Mouse (Mus musculus): ENCODE data around the gene Slc4a1. TPM values are rescaled to one million over a fixed set of nuclear protein-coding genes. Genes with fewer than 3 reads are reported as not detected.

Slc4a1 gene
- polyA plus RNA-seq, 1 experiment from 2014 or later = 1.6 TPM

GRCm38 (mm10) chr11:102382794-102383193 lies 16.8 kb upstream of the Slc4a1 start:
- Histone ChIP-seq H3K9ac (replicated peaks; ENCODE audit: low read depth, low read length) (no peak overlapping the region), H3K4me1 (ENCODE audit: control insufficient read depth, insufficient read depth, low read length) (no peaks in the 10 kb centered on the region), H3K27me3 (ENCODE audit: control insufficient read depth, insufficient read depth, low read length) (no peaks in the 10 kb centered on the region), H3K4me2 (ENCODE audit: low read depth, low read length) (no peak overlapping the region), H3K36me3 (ENCODE audit: control insufficient read depth, insufficient read depth, low read length) (no peaks in the 10 kb centered on the region), H3K9me3 (ENCODE audit: control insufficient read depth, low read length) (no peaks in the 10 kb centered on the region), H3K4me3 (ENCODE audit: low read depth, low read length) (no peak overlapping the region), H3K27ac (ENCODE audit: low read depth, low read length) (no peak overlapping the region)
- 89% methylated on average over 3 of the region's 3 CpGs for WGBS
- ATAC-seq (ENCODE audit: low read depth) = no peak

DNA sequence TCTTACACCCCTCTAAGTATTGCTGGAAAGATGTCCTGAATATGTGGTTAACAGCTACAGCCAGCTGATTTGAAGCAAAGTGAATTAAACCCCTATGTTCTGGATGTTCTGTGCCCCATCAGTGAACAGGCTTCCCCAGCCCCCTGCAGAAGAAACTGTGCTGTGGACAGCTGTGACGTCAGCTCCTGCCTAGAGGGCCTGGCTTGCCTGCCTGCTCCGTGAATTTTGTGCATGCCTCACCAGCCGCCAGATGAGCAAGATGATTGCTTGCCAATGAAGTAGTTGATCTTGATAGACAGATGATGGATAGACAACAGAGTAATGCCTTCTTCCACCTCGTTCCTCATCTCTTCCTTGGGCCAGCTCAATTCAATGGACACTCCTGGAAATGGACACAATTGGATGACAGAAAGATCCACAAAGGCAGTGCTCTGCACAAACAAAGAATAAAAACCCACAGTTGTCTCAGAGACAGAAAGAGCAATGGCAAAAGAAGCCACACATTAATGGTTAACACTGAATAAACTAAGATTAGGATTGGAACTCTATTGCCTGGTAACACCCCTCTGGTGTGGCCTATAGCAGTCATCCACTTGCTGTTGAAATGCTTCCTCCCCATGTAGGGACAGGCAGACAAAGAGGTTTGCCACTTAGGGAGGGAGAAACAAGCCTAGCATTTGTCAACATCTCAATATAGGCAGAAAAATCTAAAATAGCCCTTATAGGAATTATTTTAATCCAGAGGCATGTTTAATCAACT lies 15.5 kb upstream of the Slc4a1 start:
- no peak for ATAC-seq (ENCODE audit: low read depth)
- H3K36me3 ChIP-seq (ENCODE audit: control insufficient read depth, insufficient read depth, low read length) = no peaks in the 10 kb centered on the region
- WGBS = 35% methylated on average over 4 of the region's 4 CpGs

GRCm38 (mm10) chr11:102380091-102380490 lies 14.1 kb upstream of the Slc4a1 start:
- WGBS = 77% methylated on average over 5 of the region's 5 CpGs

More for the DNA sequence above, 15.5 kb upstream of the Slc4a1 start:
- no peak overlapping the region for H3K4me2 ChIP-seq (ENCODE audit: low read depth, low read length)
- no peak overlapping the region for H3K9ac ChIP-seq (replicated peaks; ENCODE audit: low read depth, low read length)
- H3K4me3 ChIP-seq (ENCODE audit: low read depth, low read length) = no peak overlapping the region
- no peaks in the 10 kb centered on the region for H3K27me3 ChIP-seq (ENCODE audit: control insufficient read depth, insufficient read depth, low read length)
- no peak overlapping the region for H3K27ac ChIP-seq (ENCODE audit: low read depth, low read length)
- no peaks in the 10 kb centered on the region for H3K4me1 ChIP-seq (ENCODE audit: control insufficient read depth, insufficient read depth, low read length)
- H3K9me3 ChIP-seq (ENCODE audit: control insufficient read depth, low read length) = no peaks in the 10 kb centered on the region

DNA sequence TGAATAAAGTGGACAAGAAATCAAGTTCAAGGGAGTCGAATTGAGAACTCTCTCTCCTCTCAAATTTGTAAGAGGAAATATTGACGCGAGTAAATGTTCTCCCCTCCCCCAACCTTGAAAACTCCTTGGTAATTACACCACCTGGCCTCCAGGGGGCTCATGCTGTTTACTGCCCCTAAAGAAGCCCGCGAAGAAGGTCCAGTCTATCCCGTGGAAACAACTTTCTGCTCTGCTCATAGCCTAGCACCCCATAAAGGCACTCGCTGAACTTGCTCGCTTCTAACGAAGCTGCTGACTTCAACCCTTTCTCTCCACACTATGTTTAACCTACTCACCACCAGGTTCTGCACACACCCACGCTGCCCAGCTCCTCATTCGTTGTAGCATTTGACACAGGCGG lies 11.2 kb upstream of the Slc4a1 start:
- ATAC-seq (ENCODE audit: low read depth) = no peak
- WGBS = 63% methylated on average over 12 of the region's 12 CpGs
- no peak overlapping the region for H3K4me3 ChIP-seq (ENCODE audit: low read depth, low read length)
- no peak overlapping the region for H3K4me2 ChIP-seq (ENCODE audit: low read depth, low read length)
- no peaks in the 10 kb centered on the region for H3K4me1 ChIP-seq (ENCODE audit: control insufficient read depth, insufficient read depth, low read length)
- H3K27ac ChIP-seq (ENCODE audit: low read depth, low read length) = no peak overlapping the region
- no peaks in the 10 kb centered on the region for H3K27me3 ChIP-seq (ENCODE audit: control insufficient read depth, insufficient read depth, low read length)
- H3K36me3 ChIP-seq (ENCODE audit: control insufficient read depth, insufficient read depth, low read length) = no peaks in the 10 kb centered on the region
- no peaks in the 10 kb centered on the region for H3K9me3 ChIP-seq (ENCODE audit: control insufficient read depth, low read length)
- no peak overlapping the region for H3K9ac ChIP-seq (replicated peaks; ENCODE audit: low read depth, low read length)

More at GRCm38 (mm10) chr11:102380091-102380490, 14.1 kb upstream of the Slc4a1 start:
- Histone ChIP-seq H3K36me3 (ENCODE audit: control insufficient read depth, insufficient read depth, low read length) (no peaks in the 10 kb centered on the region), H3K4me2 (ENCODE audit: low read depth, low read length) (no peak overlapping the region), H3K9ac (replicated peaks; ENCODE audit: low read depth, low read length) (no peak overlapping the region), H3K27ac (ENCODE audit: low read depth, low read length) (no peak overlapping the region), H3K4me1 (ENCODE audit: control insufficient read depth, insufficient read depth, low read length) (no peaks in the 10 kb centered on the region), H3K4me3 (ENCODE audit: low read depth, low read length) (no peak overlapping the region), H3K27me3 (ENCODE audit: control insufficient read depth, insufficient read depth, low read length) (no peaks in the 10 kb centered on the region), H3K9me3 (ENCODE audit: control insufficient read depth, low read length) (no peaks in the 10 kb centered on the region)
- ATAC-seq (ENCODE audit: low read depth) = no peak

GRCm38 (mm10) chr11:102376196-102376835 lies 10.3 kb upstream of the Slc4a1 start:
- Histone ChIP-seq H3K27ac (ENCODE audit: low read depth, low read length) (no peak overlapping the region), H3K4me2 (ENCODE audit: low read depth, low read length) (no peak overlapping the region), H3K36me3 (ENCODE audit: control insufficient read depth, insufficient read depth, low read length) (no peaks in the 10 kb centered on the region), H3K4me1 (ENCODE audit: control insufficient read depth, insufficient read depth, low read length) (no peaks in the 10 kb centered on the region), H3K4me3 (ENCODE audit: low read depth, low read length) (no peak overlapping the region), H3K27me3 (ENCODE audit: control insufficient read depth, insufficient read depth, low read length) (no peaks in the 10 kb centered on the region), H3K9me3 (ENCODE audit: control insufficient read depth, low read length) (no peaks in the 10 kb centered on the region), H3K9ac (replicated peaks; ENCODE audit: low read depth, low read length) (no peak overlapping the region)
- WGBS = 12% methylated on average over 8 of the region's 8 CpGs
- no peak for ATAC-seq (ENCODE audit: low read depth)

GRCm38 (mm10) chr11:102375196-102376173 lies 9.5 kb upstream of the Slc4a1 start:
- no peaks in the 10 kb centered on the region for H3K36me3 ChIP-seq (ENCODE audit: control insufficient read depth, insufficient read depth, low read length)
- no peak for ATAC-seq (ENCODE audit: low read depth)
- H3K9ac ChIP-seq (replicated peaks; ENCODE audit: low read depth, low read length) = no peak overlapping the region
- H3K4me3 ChIP-seq (ENCODE audit: low read depth, low read length) = no peak overlapping the region
- no peaks in the 10 kb centered on the region for H3K4me1 ChIP-seq (ENCODE audit: control insufficient read depth, insufficient read depth, low read length)
- 6% methylated on average over 23 of the region's 23 CpGs for WGBS
- H3K4me2 ChIP-seq (ENCODE audit: low read depth, low read length) = peak overlapping the region; percentile 40
- H3K27ac ChIP-seq (ENCODE audit: low read depth, low read length) = no peak overlapping the region
- no peaks in the 10 kb centered on the region for H3K9me3 ChIP-seq (ENCODE audit: control insufficient read depth, low read length)
- no peaks in the 10 kb centered on the region for H3K27me3 ChIP-seq (ENCODE audit: control insufficient read depth, insufficient read depth, low read length)

DNA sequence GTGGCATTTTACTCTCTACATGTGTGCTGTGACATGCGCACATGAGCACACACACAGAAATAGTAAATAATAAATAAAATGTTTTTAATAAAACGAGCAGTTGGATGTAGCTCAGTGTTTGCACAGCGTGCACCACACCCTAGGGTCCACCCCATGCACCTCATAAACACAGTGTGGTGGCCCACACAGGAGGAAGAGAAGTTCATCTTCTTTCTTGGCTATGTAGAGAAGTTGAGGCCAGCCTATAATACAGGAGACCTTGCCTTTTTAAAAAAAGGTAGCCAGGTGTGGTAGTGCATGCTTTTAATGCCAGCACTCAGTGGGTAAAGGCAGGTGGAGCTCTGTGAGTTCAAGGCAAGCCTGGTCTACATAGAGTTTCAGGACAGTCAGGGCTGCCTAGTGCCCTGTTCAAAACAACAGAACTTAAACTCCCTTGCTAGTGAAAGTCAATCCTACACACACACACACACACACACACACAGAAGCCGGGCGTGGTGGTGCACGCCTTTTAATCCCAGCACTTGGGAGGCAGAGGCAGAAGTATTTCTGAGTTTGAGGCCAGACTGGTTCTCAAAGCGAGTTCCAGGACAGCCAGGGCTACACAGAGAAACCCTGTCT lies 8.2 kb upstream of the Slc4a1 start:
- no peaks in the 10 kb centered on the region for H3K27me3 ChIP-seq (ENCODE audit: control insufficient read depth, insufficient read depth, low read length)
- H3K4me3 ChIP-seq (ENCODE audit: low read depth, low read length) = no peak overlapping the region
- H3K27ac ChIP-seq (ENCODE audit: low read depth, low read length) = no peak overlapping the region
- no peak for ATAC-seq (ENCODE audit: low read depth)
- H3K4me2 ChIP-seq (ENCODE audit: low read depth, low read length) = no peak overlapping the region
- no peaks in the 10 kb centered on the region for H3K36me3 ChIP-seq (ENCODE audit: control insufficient read depth, insufficient read depth, low read length)
- H3K9me3 ChIP-seq (ENCODE audit: control insufficient read depth, low read length) = no peaks in the 10 kb centered on the region
- 80% methylated on average over 7 of the region's 7 CpGs for WGBS
- no peaks in the 10 kb centered on the region for H3K4me1 ChIP-seq (ENCODE audit: control insufficient read depth, insufficient read depth, low read length)
- H3K9ac ChIP-seq (replicated peaks; ENCODE audit: low read depth, low read length) = no peak overlapping the region

DNA sequence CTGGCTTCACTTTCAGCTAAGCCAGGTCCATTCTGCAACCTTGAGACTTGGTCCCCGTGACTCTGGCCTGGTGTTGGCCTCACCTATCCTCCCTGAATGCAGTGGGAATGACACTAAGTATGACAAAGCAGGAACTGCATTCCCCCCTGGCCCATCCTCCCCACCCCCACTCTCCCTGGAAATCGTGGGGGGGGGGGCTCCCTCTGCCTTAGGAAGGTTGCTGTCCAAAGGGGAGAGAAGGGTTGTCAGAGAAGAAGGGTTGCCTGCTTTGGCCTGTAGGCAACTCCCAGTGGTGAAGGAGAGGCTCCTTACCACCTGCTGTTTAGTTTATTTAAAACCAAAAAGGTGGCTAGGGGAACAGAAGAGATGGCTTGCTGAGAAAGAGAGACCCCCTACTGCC lies 7.6 kb upstream of the Slc4a1 start:
- ATAC-seq (ENCODE audit: low read depth) = no peak

More for the DNA sequence above, 7.6 kb upstream of the Slc4a1 start:
- no peak overlapping the region for H3K9ac ChIP-seq (replicated peaks; ENCODE audit: low read depth, low read length)
- no peaks in the 10 kb centered on the region for H3K36me3 ChIP-seq (ENCODE audit: control insufficient read depth, insufficient read depth, low read length)
- no peak overlapping the region for H3K4me2 ChIP-seq (ENCODE audit: low read depth, low read length)
- no peaks in the 10 kb centered on the region for H3K9me3 ChIP-seq (ENCODE audit: control insufficient read depth, low read length)
- no peak overlapping the region for H3K27ac ChIP-seq (ENCODE audit: low read depth, low read length)
- no peaks in the 10 kb centered on the region for H3K4me1 ChIP-seq (ENCODE audit: control insufficient read depth, insufficient read depth, low read length)
- no peaks in the 10 kb centered on the region for H3K27me3 ChIP-seq (ENCODE audit: control insufficient read depth, insufficient read depth, low read length)
- WGBS = 35% methylated on average over 2 of the region's 2 CpGs
- no peak overlapping the region for H3K4me3 ChIP-seq (ENCODE audit: low read depth, low read length)

Measured in neural tube, embryonic 14.5 days (tissue).